Mouse (Mus musculus) MEL-GATA-1-ER (cell line): ENCODE results near the gene Gpr107.
A peak's percentile ranks its signal among the peaks of the same experiment; 100 is the strongest.

Experiments
- DNase-seq: peaks from one replicate; pipeline ENCODE4 v3.0.0-alpha.2; 2012; ENCODE audit warnings: low read depth; ENCODE audit errors: extremely low read depth

Gene Gpr107

GRCm38 (mm10) chr2:31151892-31152812 is at the start of gene Gpr107:
TSS of gene Gpr107 (plus strand) at chr2:31152316.
- peak; percentile 57 for DNase-seq

- DNase-seq = no peak
These were observed 48.8 kb upstream of the Gpr107 start for GRCm38 (mm10) chr2:31103321-31103720.

GRCm38 (mm10) chr2:31105279-31105678 is 46.8 kb upstream of the Gpr107 start:
- no peak for DNase-seq

- DNase-seq = no peak
These were observed 46.1 kb upstream of the Gpr107 start for GRCm38 (mm10) chr2:31106004-31106403.

- no peak for DNase-seq
These were observed 45.3 kb upstream of the Gpr107 start for GRCm38 (mm10) chr2:31106621-31107320.

- DNase-seq = no peak
These were observed 43.9 kb upstream of the Gpr107 start for GRCm38 (mm10) chr2:31108186-31108585.

GRCm38 (mm10) chr2:31109960-31110548 is 42.1 kb upstream of the Gpr107 start:
- DNase-seq = peak; percentile 53

GRCm38 (mm10) chr2:31111685-31112084 is 40.4 kb upstream of the Gpr107 start:
- DNase-seq = no peak

- peak; percentile 55 for DNase-seq
These were observed 37.9 kb upstream of the Gpr107 start for GRCm38 (mm10) chr2:31114205-31114604.

- DNase-seq = peak; percentile 87
These were observed 36.8 kb upstream of the Gpr107 start for GRCm38 (mm10) chr2:31115091-31115942.

GRCm38 (mm10) chr2:31115943-31116731 is 36.0 kb upstream of the Gpr107 start:
- no peak for DNase-seq

GRCm38 (mm10) chr2:31118211-31118610 is 33.9 kb upstream of the Gpr107 start:
- DNase-seq = no peak

GRCm38 (mm10) chr2:31118639-31119380 is 33.3 kb upstream of the Gpr107 start:
- DNase-seq = no peak

- DNase-seq = no peak
These were observed 32.3 kb upstream of the Gpr107 start for GRCm38 (mm10) chr2:31119795-31120194.

- no peak for DNase-seq
These were observed 30.9 kb upstream of the Gpr107 start for GRCm38 (mm10) chr2:31121131-31121693.

GRCm38 (mm10) chr2:31122806-31123205 is 29.3 kb upstream of the Gpr107 start:
- DNase-seq = no peak

- no peak for DNase-seq
These were observed 28.6 kb upstream of the Gpr107 start for GRCm38 (mm10) chr2:31123493-31123892.

- DNase-seq = no peak
These were observed 27.4 kb upstream of the Gpr107 start for GRCm38 (mm10) chr2:31124694-31125093.

GRCm38 (mm10) chr2:31125156-31125555 is 27.0 kb upstream of the Gpr107 start:
- DNase-seq = no peak
